Mouse (Mus musculus): Measurements from ENCODE around the gene Rnf186. TPM values are rescaled to one million over a fixed set of nuclear protein-coding genes. Genes with fewer than 3 reads are reported as not detected.

Rnf186 gene
- total and polyA plus RNA-seq, 3 experiments = 0.27 TPM; not detected in 2

GRCm38 (mm10) chr4:138934456-138935145, 32.3 kb upstream of the Rnf186 start:
- peaks cover 12% of the 10 kb centered on the region for H3K4me1 ChIP-seq (ENCODE audit: insufficient read depth, low read depth, low read length)
- no peak for ATAC-seq (ENCODE audit: extremely low read depth, insufficient number of reproducible peaks, low FRiP score, poor library complexity, severe bottlenecking)
- peaks cover 11% of the 10 kb centered on the region; the same call in 1 of the 2 replicates for H3K27me3 ChIP-seq (ENCODE audit: insufficient read depth, low read length)
- no peaks in the 10 kb centered on the region for H3K36me3 ChIP-seq (replicated peaks)
- DNase-seq (ENCODE audit: low spot score) = no peak
- H3K9me3 ChIP-seq (replicated peaks) = no peaks in the 10 kb centered on the region
- TF ChIP-seq TAL1 (conservative IDR thresholded peaks at IDR 0.05; ENCODE audit: low read depth, low read length) (no peak), CTCF (IDR thresholded peaks at IDR 0.05; ENCODE audit: low read depth, low read length) (no peak), POLR2AphosphoS5 (IDR thresholded peaks at IDR 0.05; ENCODE audit: insufficient replicate concordance, low read depth, low read length) (no peak), GATA1 (IDR thresholded peaks at IDR 0.05; ENCODE audit: borderline replicate concordance, low read length) (no peak), GATA2 (IDR thresholded peaks at IDR 0.05; ENCODE audit: borderline replicate concordance, low read depth, low read length) (no peak)
- H3K4me3 ChIP-seq (ENCODE audit: low read depth, low read length) = no peak overlapping the region

DNA sequence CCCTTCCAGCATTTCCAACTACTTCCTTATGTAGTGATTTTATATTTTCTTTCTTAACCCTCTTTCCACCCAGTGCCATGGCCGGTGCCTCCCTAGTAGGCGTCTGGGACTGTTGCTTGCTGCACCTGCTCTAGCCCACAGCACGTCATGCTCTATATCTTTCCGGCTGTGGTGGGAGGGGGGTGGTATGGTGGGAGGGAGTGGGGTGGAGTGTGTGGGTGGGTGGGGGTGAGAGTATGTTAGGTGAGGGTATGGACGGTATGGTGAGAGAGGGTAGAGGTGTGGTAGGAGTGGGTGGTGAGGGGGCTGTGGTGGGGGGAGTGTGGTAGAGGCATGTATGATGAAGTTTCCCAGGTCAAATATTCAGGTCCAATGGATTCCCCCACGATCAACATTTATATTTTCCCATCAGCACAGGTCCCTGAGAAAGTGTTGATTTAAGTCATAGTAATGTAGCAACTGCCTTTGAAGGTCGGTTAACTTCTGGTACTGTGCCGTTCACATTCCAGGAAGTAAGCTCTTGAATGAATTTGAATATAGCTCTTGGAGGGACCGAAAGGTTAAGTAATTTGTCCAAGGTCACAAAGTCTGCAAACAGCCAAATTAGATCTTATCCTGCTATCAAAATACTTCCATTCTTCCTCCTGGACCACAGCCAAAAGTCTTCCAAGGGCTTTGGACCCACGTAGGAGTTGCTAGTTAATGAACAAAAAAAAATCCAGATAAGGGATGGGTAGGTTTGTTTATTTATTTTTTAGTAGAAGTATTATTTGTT, 28.2 kb upstream of the Rnf186 start:
- Histone ChIP-seq H3K4me3 (ENCODE audit: low read depth, low read length) (no peak overlapping the region), H3K27me3 (ENCODE audit: insufficient read depth, low read length) (peaks cover 9% of the 10 kb centered on the region), H3K4me1 (ENCODE audit: insufficient read depth, low read depth, low read length) (peaks cover 32% of the 10 kb centered on the region), H3K36me3 (replicated peaks) (no peaks in the 10 kb centered on the region), H3K9me3 (replicated peaks) (no peaks in the 10 kb centered on the region)
- TF ChIP-seq TAL1 (conservative IDR thresholded peaks at IDR 0.05; ENCODE audit: low read depth, low read length) (no peak), CTCF (IDR thresholded peaks at IDR 0.05; ENCODE audit: low read depth, low read length) (no peak), POLR2AphosphoS5 (IDR thresholded peaks at IDR 0.05; ENCODE audit: insufficient replicate concordance, low read depth, low read length) (no peak), GATA1 (IDR thresholded peaks at IDR 0.05; ENCODE audit: borderline replicate concordance, low read length) (no peak), GATA2 (IDR thresholded peaks at IDR 0.05; ENCODE audit: borderline replicate concordance, low read depth, low read length) (no peak)
- ATAC-seq (ENCODE audit: extremely low read depth, insufficient number of reproducible peaks, low FRiP score, poor library complexity, severe bottlenecking) (no peak), DNase-seq (ENCODE audit: low spot score) (no peak)

DNA sequence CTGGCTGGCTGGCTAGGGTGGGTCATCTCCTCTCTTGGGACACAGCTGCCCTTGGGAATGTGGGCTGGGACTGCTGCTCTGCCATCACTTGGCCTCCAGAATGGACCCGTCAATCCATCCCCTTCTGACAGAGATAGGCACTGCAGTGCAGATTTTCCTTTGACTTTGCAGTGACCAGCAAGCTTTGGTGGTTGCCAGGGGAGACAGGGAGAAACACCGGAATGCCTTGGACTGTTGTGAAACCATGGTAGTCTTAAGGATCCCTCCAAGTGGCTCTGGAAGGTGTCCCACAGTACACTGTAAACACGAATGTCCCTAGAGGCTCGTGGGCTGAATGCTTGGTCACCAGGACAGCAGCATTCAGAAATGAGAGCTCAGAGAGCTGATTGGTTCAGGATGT, 27.4 kb upstream of the Rnf186 start:
- peaks cover 9% of the 10 kb centered on the region for H3K27me3 ChIP-seq (ENCODE audit: insufficient read depth, low read length)
- H3K4me1 ChIP-seq (ENCODE audit: insufficient read depth, low read depth, low read length) = peaks cover 33% of the 10 kb centered on the region
- no peaks in the 10 kb centered on the region for H3K36me3 ChIP-seq (replicated peaks)
- H3K9me3 ChIP-seq (replicated peaks) = no peaks in the 10 kb centered on the region
- no peak overlapping the region for H3K4me3 ChIP-seq (ENCODE audit: low read depth, low read length)
- ATAC-seq (ENCODE audit: extremely low read depth, insufficient number of reproducible peaks, low FRiP score, poor library complexity, severe bottlenecking) (no peak), DNase-seq (ENCODE audit: low spot score) (no peak)
- TF ChIP-seq TAL1 (conservative IDR thresholded peaks at IDR 0.05; ENCODE audit: low read depth, low read length) = no peak
- no peak for TF ChIP-seq GATA1 (IDR thresholded peaks at IDR 0.05; ENCODE audit: borderline replicate concordance, low read length)
- no peak for TF ChIP-seq CTCF (IDR thresholded peaks at IDR 0.05; ENCODE audit: low read depth, low read length)
- TF ChIP-seq POLR2AphosphoS5 (IDR thresholded peaks at IDR 0.05; ENCODE audit: insufficient replicate concordance, low read depth, low read length) = no peak
- TF ChIP-seq GATA2 (IDR thresholded peaks at IDR 0.05; ENCODE audit: borderline replicate concordance, low read depth, low read length) = no peak

DNA sequence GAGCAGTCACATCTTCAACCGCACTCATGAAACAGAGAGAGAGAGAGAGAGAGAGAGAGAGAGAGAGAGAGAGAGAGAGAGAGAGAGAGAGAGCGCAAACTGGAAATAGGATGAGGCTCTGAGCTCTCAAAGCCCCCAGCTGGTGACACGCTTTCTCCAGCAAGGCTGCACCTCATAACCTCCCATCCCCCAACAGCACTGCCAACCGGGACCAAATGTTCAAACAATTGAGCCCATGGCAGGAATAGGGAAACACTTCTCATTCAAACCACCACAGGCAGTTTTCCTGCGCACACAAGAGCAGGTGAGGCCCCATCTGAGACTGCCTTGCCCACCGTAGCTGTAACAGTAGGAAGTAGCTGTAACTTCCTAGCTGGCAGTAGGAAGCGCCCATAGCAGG, 25.5 kb upstream of the Rnf186 start:
- peaks cover 10% of the 10 kb centered on the region for H3K27me3 ChIP-seq (ENCODE audit: insufficient read depth, low read length)
- H3K9me3 ChIP-seq (replicated peaks) = no peaks in the 10 kb centered on the region
- DNase-seq (ENCODE audit: low spot score) = no peak
- no peak for TF ChIP-seq GATA1 (IDR thresholded peaks at IDR 0.05; ENCODE audit: borderline replicate concordance, low read length)
- TF ChIP-seq CTCF (IDR thresholded peaks at IDR 0.05; ENCODE audit: low read depth, low read length) = no peak
- TF ChIP-seq TAL1 (conservative IDR thresholded peaks at IDR 0.05; ENCODE audit: low read depth, low read length) = no peak
- TF ChIP-seq GATA2 (IDR thresholded peaks at IDR 0.05; ENCODE audit: borderline replicate concordance, low read depth, low read length) = no peak
- TF ChIP-seq POLR2AphosphoS5 (IDR thresholded peaks at IDR 0.05; ENCODE audit: insufficient replicate concordance, low read depth, low read length) = no peak
- no peak overlapping the region for H3K4me3 ChIP-seq (ENCODE audit: low read depth, low read length)
- H3K4me1 ChIP-seq (ENCODE audit: insufficient read depth, low read depth, low read length) = peaks cover 35% of the 10 kb centered on the region
- no peaks in the 10 kb centered on the region for H3K36me3 ChIP-seq (replicated peaks)
- ATAC-seq (ENCODE audit: extremely low read depth, insufficient number of reproducible peaks, low FRiP score, poor library complexity, severe bottlenecking) = no peak

- Histone ChIP-seq H3K36me3 (replicated peaks) (no peaks in the 10 kb centered on the region), H3K27me3 (ENCODE audit: insufficient read depth, low read length) (peaks cover 14% of the 10 kb centered on the region), H3K4me1 (ENCODE audit: insufficient read depth, low read depth, low read length) (peaks cover 35% of the 10 kb centered on the region), H3K4me3 (ENCODE audit: low read depth, low read length) (no peak overlapping the region), H3K9me3 (replicated peaks) (no peaks in the 10 kb centered on the region)
- no peak for DNase-seq (ENCODE audit: low spot score)
- TF ChIP-seq GATA1 (IDR thresholded peaks at IDR 0.05; ENCODE audit: borderline replicate concordance, low read length) (no peak), POLR2AphosphoS5 (IDR thresholded peaks at IDR 0.05; ENCODE audit: insufficient replicate concordance, low read depth, low read length) (no peak), TAL1 (conservative IDR thresholded peaks at IDR 0.05; ENCODE audit: low read depth, low read length) (no peak), CTCF (IDR thresholded peaks at IDR 0.05; ENCODE audit: low read depth, low read length) (no peak), GATA2 (IDR thresholded peaks at IDR 0.05; ENCODE audit: borderline replicate concordance, low read depth, low read length) (no peak)
- no peak for ATAC-seq (ENCODE audit: extremely low read depth, insufficient number of reproducible peaks, low FRiP score, poor library complexity, severe bottlenecking)
Observed at GRCm38 (mm10) chr4:138941966-138942365, 24.9 kb upstream of the Rnf186 start.

DNA sequence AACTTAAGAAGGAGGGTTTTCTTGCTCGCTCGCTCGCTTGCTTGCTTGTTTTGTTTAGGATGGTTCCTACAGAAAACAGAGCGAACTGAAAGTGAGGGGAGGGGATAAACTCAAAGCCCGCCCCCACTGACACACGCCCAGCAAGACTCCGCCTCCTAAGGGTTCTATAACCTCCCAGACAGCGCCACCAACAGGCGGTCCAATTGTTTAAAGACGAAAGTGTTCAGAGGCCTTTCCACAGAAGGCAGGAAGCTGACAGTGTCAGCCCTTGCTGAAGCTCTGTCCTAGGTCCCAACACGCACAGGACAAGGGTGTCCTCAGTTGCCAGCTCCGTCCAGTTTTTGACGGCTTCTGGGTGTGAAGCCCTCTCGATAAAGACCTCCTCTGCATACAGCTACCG, 23.2 kb upstream of the Rnf186 start:
- DNase-seq (ENCODE audit: low spot score) (peak; percentile 79), ATAC-seq (ENCODE audit: extremely low read depth, insufficient number of reproducible peaks, low FRiP score, poor library complexity, severe bottlenecking) (peak; percentile 92)
- Histone ChIP-seq H3K4me3 (ENCODE audit: low read depth, low read length) (peak overlapping the region; percentile 64), H3K9me3 (replicated peaks) (no peaks in the 10 kb centered on the region), H3K4me1 (ENCODE audit: insufficient read depth, low read depth, low read length) (peaks cover 31% of the 10 kb centered on the region), H3K27me3 (ENCODE audit: insufficient read depth, low read length) (peaks cover 19% of the 10 kb centered on the region), H3K36me3 (replicated peaks) (no peaks in the 10 kb centered on the region)
- no peak for TF ChIP-seq GATA2 (IDR thresholded peaks at IDR 0.05; ENCODE audit: borderline replicate concordance, low read depth, low read length)
- TF ChIP-seq CTCF (IDR thresholded peaks at IDR 0.05; ENCODE audit: low read depth, low read length) = peak; percentile 35; the same call in 1 of the 2 replicates
